Mouse (Mus musculus) fat pad, adult 2 months (tissue): ENCODE measurements around the gene Inhbe.
"Not testable (repeated sequence)": the region's sequence is repeated elsewhere in the genome, so short reads cannot be mapped to it uniquely, and the experiment has no call there.

ENCODE experiments used
- DNase-seq: peaks from one replicate; pipeline ENCODE4 v3.0.0-alpha.2; 2011; ENCODE audit warnings: low read depth, low spot score; ENCODE audit errors: extremely low read depth

Gene Inhbe

DNA sequence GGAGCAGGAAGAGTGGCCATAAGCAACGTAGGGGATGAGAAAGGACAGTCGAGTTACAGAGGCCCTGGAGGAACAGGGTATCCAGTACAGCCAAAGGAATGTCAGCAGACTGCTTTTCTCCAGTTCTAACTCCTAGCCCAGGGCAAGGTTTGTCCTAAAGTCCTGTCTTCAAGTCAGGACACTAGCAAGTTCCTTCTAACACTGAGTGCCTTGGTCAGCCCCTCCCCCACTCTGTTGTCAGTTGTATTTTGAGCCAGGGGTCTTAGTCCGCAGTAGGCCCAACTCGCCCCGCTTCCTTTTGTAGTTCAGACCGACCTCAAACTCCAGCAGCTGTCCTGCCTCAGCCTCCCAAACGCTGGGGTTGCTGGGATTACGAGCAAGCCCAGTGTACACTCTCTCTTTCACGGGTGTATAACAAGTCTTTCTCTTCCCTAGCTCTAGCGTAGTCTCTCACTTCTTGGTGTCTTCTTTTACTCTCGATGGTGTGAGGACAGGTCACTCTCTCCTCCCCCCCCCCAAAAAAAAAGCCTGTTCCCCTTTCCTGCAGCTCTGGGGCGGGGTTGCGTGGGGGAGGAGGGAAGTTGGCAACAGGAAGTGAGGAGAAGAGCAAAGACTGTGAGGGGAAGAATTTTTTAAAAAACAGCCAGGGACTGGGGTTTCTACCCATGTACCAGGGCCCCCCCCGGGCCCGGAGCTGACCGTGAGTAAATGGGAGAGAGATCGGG, 30.9 kb downstream of the Inhbe start:
- no peak for DNase-seq

DNA sequence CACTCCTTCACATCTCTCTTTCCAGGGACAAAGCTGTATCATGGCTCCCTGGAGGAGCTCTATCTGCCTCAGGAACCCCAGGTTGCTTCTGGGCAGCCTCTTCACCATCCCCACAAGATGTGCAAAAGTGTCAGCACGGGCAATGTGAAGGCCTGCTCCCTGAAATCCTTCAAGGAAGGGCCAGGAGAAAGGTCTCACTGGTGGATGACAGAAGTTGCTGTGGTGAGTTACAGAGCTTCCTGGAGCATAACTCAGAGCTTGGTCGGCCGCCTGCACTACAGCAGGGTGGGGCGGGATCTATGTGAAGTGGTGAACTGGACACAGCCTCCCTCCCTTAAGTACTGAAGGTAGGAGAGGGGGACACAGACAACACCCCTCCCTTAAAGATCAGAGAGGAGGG, 31.5 kb downstream of the Inhbe start:
- DNase-seq = no peak

DNA sequence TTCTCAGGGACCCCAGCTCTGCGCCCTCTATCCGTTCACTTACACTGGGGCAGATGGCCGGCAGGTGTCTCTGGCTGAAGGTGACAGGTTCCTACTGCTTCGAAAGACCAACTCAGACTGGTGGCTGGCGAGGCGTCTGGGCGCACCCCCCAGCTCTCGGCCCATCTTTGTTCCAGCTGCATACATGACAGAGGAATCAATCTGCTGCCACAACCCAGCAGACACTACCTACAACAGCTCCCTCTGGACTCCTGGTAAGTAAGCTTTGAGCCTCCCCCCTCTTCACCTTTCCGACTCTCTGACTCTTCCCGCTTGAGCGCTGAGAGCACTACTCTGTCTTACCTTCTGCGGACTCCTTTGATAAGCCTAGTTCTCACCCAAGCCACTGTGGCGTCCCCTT, 32.0 kb downstream of the Inhbe start:
- DNase-seq = no peak

DNA sequence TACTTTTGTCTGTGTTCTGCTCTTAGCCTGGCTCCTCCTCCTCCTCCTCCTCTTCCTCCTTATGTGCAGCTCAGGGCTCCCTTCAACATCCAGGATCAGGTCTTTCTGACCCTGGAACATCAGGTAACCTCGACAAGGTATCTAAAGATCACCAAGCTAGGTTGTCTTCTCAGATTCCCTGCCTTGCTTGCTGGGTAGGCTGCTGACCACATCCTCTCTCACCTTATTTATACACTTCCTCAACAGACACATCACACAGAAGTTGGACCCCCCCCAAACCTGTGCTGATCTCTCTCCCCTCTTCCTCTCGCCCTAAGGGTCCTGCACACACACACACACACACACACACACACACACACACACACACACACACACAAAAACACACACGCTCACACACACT, 32.6 kb downstream of the Inhbe start, which contains the start of gene Arhgap9:
Arhgap9 (plus strand) TSS at position 344 of the 400 bp plus-strand sequence.
- DNase-seq = no peak

DNA sequence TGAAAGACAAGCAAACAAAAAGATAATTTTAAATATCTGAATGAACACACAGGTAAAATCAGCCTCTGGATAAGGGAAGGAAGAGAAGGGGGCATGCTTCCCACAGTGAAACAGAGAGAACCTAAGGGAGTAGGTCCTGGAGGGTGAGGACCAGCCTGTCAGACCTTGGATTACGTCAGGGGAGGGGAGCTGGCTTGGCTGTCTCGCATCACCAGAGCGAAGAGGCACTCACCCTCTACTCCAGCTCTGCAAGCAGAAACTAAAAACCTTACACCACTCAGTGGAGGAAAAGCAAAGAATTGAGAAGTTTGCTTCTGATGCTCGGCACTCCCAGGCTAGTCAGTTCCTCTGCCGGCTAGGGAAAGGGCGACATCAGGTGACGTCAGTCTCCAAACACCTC, 34.2 kb downstream of the Inhbe start:
- no peak for DNase-seq

DNA sequence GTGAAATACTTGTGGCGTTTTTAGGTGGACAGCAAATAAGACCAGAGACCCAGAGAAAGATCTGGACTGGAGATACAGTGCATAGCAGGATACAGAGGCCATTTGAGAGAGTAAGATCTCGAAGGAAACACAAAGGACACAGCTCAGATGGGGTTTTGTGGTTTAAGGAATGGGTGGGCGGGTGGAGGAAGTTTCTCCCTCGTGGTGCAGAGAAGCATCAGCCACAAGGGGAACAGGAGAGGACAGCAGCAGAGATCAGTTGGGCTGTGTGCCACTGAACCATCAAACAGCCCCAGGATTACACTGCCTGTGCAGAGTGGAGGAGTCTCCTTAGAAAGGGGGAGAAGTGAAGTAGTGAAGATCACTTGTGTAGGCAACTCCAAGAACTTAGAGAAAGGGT, 36.2 kb downstream of the Inhbe start:
- no peak for DNase-seq

DNA sequence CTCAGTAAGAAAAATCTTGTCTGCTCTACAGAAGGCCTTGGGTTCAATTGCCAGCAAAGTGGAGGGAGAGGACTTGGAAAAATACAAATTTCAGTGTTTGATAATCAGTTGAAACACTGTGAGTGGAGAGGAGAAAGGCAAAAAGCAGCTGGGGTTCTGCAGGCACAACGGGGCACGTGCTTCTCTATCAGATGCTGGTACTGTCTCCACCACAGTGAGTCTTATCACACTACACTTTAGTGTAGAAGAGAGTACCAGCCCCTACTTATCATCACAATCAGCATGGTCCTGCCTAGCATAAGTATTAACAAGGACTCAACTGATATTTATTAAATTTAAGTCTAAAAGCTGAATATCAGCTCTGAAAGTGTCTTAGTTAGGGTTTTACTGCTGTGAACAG, 36.9 kb downstream of the Inhbe start:
- no peak for DNase-seq

DNA sequence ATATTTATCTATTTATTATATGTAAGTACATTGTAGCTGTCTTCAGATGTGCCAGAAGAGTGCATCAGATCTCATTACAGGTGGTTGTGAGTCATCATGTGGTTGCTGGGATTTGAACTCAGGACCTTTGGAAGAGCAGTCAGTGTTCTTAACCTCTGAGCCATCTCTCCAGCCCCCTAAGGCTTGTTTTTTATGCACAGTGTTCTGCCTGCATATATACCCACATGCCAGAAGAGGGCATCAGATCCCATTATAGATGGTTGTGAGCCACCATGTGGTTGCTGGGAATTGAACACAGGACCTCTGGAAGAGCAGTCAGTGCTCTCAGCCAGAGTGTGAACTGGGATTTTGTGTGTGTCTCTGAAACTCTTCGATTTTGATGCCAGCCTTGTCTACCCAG, 39.3 kb downstream of the Inhbe start:
- DNase-seq = not testable (repeated sequence)

DNA sequence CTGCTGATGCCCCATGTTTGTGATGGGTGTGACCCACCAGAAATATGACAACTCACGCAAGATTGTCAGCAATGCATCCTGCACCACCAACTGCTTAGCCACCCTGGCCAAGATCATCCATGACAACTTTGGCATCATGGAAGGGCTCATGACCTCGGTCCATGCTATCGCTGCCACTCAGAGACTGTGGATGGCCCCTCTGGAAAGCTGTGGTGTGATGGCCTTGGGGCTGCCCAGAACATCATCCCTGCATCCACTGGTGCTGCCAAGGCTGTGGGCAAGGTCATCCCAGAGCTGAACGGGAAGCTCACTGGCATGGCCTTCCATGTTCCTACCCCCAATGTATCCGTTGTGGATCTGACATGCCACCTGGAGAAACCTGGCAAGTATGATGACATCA, 40.7 kb downstream of the Inhbe start:
- DNase-seq = not testable (repeated sequence)

DNA sequence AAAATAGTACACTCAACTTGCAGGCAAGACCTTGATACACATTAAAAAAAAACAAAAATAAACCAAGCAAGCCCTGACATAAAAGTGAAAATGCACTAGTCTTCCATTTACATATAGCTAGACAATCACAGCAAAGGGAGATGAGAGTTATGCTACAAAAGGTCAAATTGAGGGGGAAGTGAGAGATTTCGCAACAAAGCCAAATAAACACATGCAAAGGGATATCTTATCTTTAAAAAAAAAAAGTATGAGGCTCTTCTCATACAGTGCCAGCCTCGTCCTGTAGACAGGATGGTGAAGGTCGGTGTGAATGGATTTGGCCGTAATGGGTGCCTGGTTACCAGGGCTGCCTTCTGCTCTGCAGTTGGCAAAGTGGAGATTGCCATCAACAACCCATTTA, 41.4 kb downstream of the Inhbe start:
- DNase-seq = no peak

DNA sequence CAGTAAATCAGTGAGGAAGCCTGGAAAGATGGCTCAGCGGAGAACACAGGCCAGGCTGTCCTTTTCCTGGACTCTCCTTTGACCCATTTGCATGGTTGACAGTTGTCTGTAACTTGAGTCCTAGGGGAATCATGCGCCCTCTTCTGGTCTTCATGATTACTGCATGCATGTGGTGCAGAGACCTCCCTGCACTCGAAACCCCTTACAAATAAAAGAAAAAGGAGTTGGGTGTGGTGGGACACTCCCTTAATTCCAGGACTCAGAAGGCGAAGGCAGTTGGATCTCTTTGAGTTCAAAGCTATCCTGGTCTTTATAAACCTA, 41.9 kb downstream of the Inhbe start:
- no peak for DNase-seq

DNA sequence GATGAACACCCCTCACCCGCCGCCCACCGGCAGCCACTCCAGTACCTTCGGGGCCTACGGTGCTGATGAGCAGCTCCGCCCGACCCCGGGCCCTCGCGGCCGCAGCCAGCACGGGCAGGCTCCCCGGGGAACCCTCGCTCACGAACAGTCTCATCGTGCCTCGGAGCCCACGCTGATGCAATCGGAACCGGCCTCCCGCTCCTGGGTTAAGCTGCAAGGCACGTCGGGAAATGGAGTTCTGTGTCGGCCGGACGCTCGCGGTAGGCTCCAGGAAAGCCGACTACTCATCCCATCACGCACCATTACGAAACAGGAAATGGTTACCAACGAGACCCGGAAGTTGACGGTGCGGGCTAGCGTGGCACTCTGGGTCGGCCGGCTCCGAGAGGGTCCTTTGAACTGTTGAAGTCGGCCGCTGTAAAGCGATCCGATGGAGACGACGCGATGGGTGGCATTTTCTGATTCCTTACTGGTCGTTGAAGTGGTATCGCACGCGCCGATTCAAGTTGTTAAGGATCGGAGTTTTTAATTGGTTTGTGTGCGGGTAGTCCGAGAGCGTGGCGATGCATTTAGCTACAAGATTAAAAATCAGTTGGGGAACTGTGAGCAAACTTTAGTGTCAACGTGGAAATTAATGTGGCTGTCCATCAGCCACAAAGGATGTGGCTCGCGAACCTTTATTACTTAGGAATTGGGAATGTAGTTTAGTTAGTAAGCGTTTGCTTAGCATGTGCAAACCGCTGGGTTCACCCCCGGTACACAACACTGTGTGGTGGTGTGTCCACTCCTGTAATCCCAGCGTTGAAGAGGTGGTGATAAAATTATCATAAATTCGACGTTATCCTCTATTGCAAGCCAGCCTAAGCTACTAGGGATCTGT, 42.5 kb downstream of the Inhbe start, which contains the start of gene Mars:
Mars (minus strand) TSS at position 311 of the 880 bp plus-strand sequence.
- no peak for DNase-seq

DNA sequence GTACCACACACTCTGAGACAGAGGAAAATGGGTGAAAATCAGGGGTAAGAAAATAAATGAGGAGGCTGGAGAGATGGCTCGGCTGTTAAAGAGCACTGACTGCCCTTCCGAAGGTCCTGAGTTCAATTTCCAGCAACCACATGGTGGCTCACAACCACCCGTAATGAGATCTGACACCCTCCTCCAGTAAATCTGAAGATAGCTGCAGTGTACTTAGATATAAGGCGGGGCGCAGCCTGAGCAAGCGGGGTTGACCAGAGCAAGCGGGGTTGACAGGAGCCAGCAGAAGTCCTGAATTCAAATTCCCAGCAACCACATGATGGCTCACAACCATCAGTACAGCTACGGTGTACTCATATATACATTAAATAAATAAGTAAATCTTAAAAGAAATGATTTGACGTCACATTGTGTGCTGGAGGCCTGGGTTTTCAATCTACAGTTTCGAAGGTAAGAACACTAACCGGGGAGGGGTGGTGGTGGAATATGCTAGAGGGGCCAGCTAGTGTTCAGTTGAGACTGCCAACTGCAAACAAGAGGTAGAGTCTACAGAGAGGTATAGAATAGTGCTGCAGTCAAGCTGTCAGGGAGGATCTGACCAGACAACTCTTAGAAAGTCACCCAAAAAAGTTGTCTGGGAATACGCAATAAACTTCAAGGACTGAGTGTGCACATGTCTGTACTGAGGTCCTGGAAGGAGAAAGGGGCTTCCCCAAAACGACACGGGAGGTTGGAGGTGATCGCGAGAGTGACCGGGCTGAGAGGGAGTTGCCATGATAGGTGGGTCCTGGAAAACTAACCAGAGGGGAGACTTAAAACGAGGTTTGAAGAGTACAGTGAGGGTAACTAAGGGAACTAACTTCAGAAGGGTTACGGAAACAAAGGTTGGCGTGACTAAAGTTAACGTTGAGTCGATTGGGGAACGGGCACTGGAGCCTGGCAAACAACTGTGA, 43.4 kb downstream of the Inhbe start:
- DNase-seq = no peak

DNA sequence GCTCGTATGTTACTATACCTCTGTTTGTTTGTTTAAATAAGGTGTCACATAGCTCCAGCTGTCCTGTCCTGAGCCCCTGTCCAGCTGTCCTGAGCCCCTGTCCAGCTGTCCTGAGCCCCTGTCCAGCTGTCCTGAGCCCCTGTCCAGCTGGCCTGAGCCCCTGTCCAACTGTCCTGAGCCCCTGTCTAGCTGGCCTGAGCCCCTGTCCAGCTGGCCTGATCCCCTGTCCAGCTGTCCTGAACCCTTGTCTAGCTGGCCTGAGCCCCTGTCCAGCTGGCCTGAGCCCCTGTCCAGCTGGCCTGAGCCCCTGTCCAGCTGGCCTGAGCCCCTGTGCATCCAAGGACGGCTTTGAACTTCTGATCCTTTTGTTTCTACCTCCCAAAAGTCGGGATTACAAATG, 45.0 kb downstream of the Inhbe start:
- not testable (repeated sequence) for DNase-seq

DNA sequence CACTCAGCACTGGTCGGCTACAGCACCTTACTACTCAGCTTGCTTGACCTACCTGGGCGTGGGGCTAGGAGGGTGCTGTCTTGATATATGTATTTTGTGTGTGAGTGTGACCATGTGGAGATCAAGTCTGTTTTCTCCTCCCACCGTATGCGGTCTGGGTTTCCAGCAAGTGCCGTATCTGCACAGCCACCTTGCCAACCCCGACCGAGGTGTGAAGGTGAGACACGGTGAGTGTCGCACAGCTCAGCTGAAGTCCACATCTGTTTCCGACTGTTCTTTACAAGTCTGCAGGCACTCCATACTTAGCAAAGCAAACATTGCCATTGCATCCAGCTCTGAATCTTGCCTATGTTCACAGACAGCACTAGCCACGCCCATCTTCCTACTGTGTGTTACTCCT, 51.1 kb downstream of the Inhbe start:
- DNase-seq = no peak

DNA sequence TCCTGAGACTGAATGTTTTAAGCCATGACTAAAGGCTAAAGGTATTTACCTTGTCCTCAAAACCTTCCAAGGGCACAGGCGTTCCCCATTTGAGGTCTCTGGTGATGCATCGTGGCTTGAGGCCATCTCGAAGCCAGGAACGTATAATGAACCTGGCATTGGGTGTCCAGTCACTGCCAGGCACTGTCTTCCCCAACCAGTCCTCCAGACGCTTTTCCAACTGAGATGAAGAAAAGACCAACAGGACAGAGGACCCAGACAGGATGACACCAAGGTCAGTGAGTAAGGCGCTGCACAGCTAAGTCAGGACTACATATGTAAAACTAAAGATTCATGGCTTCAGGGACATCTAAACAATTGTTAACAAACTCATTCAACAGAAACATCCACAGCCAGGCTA, 53.9 kb downstream of the Inhbe start:
- DNase-seq = no peak
